Mouse (Mus musculus) cortical plate, adult 2 months (tissue): ENCODE measurements around the gene Ddx50.
"Not testable (repeated sequence)": the region's sequence is repeated elsewhere in the genome, so short reads cannot be mapped to it uniquely, and the experiment has no call there.

Experiments used
- CTCF ChIP-seq: fragments of 200-500 bp; IDR thresholded peaks from 2 replicates; pipeline ENCODE4 v1.5.1; 2011; ENCODE audit warnings: mild to moderate bottlenecking, control low read depth, low read length; ENCODE audit not compliant: insufficient read depth; ENCODE audit errors: extremely low read depth
- POLR2A ChIP-seq: fragments of 200-500 bp; IDR thresholded peaks from 2 replicates; pipeline ENCODE4 v1.6.1; 2011; ENCODE audit warnings: mild to moderate bottlenecking, low read length, control low read depth; ENCODE audit not compliant: insufficient read depth; ENCODE audit errors: extremely low read depth

DNA sequence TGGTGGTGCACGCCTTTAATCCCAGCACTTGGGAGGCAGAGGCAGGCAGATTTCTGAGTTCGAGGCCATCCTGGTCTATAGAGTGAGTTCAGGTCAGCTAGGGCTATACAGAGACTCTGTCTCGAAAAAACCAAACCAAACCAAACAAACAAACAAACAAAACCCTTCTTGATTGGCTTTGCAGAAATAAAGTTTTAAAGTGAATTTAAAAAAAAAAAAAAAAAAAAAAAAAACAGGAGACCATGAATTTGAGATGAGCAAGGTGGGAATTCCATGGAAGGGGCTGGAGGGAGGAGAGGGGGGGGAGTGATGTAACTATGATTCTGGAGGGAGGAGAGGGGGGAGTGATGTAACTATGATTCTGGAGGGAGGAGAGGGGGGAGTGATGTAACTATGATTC, 51.7 kb downstream of the Ddx50 start:
- TF ChIP-seq POLR2A, CTCF: not testable (repeated sequence)
